Mouse (Mus musculus) embryo, embryonic 11.5 days (tissue): ENCODE measurements around the gene Cry2.
A peak's percentile ranks its signal among the peaks of the same experiment; 100 is the strongest.
"Not testable (repeated sequence)": the region's sequence is repeated elsewhere in the genome, so short reads cannot be mapped to it uniquely, and the experiment has no call there.

Experiments
- DNase-seq: peaks from one replicate; pipeline ENCODE4 v3.0.0-alpha.2; 2012; ENCODE audit warnings: low read depth, low spot score

Cry2 gene

DNA sequence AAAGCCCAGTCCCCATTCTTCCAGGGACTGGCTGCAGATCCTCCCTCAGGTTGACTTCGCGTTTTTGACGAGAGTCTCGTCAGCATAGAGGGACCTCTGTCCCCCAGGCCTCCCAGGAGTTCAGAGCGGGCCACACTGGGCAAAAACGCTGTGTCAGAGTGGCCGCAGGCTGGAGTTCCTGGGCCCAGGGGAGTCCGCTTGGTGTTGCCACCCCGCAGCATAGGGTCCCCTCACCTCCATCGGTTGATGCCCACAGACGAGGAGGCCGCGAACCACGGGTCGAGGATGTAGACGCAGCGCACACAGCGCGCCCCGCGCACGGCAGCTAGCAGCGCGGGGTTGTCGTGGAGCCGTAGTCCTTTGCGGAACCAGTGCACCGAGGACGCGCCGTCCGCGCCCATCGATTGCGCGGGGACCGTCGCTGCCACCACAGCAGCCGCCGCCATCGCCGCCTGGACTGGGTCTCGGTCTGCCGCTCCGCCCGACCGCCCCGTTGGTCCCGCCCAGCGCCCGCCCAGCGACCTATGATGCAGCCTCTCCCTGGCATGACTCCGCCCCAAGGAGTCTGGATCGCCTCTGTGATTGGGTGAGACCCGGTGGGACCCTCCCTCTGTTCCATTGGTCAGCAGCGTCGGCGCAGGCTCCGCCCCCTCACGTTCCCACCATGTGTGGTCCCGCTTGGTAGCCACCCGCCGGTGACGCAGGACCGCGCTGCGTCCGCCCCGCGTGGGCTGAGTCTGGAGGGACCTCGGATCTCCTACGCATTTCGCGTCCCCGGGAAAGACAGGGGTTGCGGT, at the start of gene Cry2:
TSS of gene Cry2 (minus strand) at position 466 of the 797 bp plus-strand sequence.
- peak; percentile 98 for DNase-seq

DNA sequence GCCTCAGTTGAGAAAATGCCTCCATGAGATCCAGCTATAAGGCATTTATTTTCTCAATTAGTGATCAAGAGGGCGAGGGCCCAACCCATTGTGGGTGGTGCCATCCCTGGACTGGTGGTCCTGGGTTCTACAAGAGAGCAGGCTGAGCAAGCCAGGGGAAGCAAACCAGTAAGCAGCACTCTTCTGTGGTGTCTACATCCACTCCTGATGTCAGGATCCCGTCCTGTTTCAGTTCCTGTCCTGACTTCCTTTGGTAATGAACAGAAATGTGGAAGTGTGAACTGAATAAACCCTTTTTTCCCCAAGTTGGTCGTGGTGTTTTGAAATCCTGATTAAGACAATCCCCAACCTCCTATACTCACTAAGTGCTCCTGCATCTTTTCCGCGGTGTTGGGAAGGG, 49.7 kb upstream of the Cry2 start:
- DNase-seq, result no peak

- no peak for DNase-seq
These were observed 48.7 kb upstream of the Cry2 start for GRCm38 (mm10) chr2:92482551-92482950.

DNA sequence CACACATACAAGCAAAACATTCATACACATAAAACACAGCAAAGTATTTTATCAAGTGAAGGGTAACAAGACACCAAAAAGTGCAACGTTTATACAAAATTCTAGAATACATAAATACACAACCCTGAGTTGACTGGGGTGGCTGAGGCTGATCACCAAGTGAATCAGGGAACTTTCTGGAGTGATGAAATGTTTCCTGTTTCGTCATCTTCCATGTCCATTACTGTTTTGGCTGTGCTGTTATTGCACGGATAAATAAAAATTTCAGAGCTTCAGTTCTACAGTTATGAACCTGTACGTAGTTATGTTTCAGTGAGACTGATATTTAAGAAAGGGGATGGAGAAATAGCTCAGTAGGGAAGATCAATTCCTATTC, 44.5 kb upstream of the Cry2 start:
- DNase-seq, result no peak

- DNase-seq, result no peak
These were observed 43.9 kb upstream of the Cry2 start for GRCm38 (mm10) chr2:92477672-92478312.

- not testable (repeated sequence) for DNase-seq
These were observed 42.7 kb upstream of the Cry2 start for GRCm38 (mm10) chr2:92476580-92476979.

DNA sequence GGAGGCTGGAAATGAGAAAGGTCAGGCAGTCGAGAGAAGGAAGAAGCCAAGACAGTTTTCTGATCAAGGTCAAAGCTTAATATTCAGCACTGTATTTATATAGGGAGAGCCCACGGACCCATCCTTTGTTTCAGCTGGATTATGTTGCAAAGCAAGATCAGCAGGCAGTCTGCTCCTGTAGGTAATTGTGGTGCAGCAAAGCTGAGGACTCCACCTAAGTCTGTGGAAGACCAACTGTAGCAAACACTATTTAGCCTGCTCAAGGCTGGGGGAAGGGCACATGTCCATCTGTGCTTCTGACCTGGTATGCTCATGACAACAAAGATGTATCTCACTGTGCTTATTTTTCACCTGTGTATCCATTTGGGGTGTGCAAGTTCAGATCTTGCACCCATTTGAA, 41.9 kb upstream of the Cry2 start:
- DNase-seq, result no peak

GRCm38 (mm10) chr2:92474920-92475319, 41.1 kb upstream of the Cry2 start:
- DNase-seq, result no peak

- DNase-seq, result no peak
These were observed 38.2 kb upstream of the Cry2 start for GRCm38 (mm10) chr2:92471886-92472670.

DNA sequence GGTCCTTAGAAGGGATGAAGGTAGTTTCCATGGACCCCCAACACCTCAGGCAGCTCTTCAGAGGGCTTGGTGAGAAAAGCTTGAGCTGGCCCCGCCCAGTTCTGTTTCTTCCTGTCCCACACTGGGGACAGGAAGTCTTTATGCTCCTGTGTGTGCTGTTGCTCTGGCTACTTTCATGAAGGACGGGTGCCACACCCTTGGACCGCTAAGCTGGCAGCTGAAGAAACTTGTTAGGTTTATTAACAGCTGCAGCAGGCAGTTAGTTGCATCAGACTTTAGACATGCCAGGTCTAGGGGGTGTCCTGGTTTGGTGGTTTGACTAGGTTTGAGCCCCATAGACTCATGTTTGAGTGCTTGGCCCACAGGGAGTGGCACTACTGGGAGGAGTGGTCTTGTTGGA, 30.8 kb upstream of the Cry2 start:
- no peak for DNase-seq

DNA sequence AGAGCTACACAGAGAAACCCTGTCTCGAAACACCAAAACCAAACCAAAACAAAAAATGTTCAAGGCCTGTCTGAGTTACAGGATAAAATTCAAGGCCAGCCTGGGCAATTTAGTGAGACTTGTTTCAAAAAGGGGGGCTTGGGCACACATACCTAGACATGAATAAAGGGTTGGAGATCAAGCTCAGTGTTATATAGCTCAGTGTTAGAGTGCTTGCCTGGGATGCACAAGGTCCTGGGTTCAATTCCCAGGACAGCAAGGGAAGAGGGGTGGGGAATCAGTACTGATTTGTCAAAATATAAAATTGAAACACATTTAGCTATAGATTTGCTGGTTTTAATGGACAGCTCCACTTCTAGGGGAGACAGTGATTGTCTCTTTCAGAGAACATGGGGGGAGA, 27.4 kb upstream of the Cry2 start:
- no peak for DNase-seq

GRCm38 (mm10) chr2:92459921-92460707, 26.3 kb upstream of the Cry2 start, which contains the start of gene Slc35c1:
TSS of gene Slc35c1 (minus strand) at chr2:92460538.
- no peak for DNase-seq

GRCm38 (mm10) chr2:92459141-92459920, 25.5 kb upstream of the Cry2 start:
- DNase-seq, result peak; percentile 61

- DNase-seq, result no peak
These were observed 24.6 kb upstream of the Cry2 start for GRCm38 (mm10) chr2:92458481-92458880.

DNA sequence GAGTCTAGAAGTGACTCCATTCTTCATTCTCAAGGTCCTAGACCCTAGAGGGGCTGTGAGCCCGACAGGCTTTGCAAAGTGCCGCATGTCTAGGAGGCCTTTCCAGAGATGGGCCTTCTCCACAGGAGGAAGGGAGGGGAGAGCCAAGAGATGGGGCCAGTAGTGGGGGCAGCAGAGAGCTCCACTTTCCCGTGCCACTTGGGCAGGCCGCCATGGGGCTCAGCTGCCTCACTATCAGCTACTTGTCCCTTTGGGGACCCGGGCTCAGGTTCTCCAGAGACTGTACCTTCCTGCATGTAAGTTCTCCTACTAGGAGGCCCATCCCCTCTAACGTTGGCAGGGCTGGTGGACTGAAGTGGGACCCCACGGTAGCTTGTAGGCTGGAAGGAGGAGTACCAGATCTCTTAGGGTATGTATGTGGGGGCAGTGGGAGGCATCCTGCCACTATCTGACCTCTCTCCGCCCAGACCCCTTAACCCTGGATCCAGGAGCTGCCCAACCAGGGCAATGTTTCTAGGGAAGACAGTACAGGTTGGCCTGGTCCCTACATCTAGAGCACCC, 23.2 kb upstream of the Cry2 start:
- DNase-seq, result no peak

DNA sequence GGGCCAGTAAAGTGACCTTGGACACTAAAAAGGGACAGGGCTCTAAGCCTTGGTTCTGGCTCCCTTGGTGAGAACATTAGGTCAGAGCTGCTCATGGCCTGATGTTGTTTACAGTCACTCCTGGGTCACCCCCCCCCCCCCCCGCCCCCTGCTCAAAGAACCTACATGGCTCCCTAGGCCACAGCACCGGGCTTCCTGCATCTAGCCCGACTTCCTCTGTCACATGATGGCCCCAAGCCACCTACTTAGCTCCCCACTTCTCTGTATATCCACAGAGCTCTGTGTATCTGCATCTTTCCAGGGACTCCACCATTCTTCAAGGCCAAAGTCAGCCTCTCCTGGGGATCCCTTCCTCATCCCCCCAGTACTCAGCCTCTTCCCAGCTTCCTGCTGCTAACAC, 21.9 kb upstream of the Cry2 start:
- DNase-seq, result no peak

DNA sequence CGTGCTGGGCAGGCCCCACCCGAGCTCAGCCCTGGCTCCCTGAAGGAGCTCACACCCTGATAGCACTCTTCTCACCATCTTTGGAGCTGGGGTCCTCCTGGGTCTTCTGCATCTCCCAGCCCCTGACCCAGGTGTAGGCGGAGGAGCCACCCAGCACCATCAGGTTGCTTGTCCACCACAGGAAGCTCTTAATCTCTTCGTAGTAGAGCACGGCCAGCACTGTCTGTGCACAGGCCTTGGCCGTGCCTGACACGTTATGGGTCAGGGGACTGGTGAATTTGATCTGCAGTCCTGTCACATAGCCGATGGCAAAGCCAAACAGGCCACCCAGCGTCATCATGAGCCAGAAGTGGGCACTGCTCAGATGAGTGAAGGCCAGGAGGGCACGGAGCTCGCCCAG, 20.3 kb upstream of the Cry2 start:
- no peak for DNase-seq

GRCm38 (mm10) chr2:92451126-92451525, 17.3 kb upstream of the Cry2 start:
- DNase-seq, result no peak

GRCm38 (mm10) chr2:92447121-92447740, 13.4 kb upstream of the Cry2 start:
- no peak for DNase-seq

DNA sequence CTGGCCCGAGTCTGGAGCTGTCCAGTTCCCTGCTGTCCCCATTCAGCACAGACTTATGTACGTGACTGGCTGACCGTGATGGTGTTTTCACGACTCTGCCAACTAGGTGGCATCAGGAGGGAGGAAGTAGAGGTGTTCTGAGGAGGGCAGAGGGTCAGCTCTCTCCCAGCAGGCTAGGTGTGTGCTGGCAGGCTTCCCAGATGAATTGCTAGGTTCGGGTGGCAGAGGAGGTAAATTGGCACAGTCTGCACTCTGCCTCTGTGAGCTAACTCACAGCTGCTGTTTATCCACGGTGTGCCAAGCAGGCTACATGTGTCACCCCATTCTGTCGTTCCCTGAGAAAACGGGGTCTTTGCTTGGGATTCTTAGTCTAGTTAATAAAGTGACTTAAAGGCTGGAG, 12.8 kb upstream of the Cry2 start:
- DNase-seq, result no peak
